Mouse (Mus musculus) G1E (cell line): ENCODE results near the gene Akap9. TPM values are rescaled to one million over a fixed set of nuclear protein-coding genes. Genes with fewer than 3 reads are reported as not detected.

Source experiments
- ATAC-seq: 2 replicates; pipeline ENCODE4 v1.8.0; 2016; ENCODE audit warnings: mild to moderate bottlenecking; ENCODE audit not compliant: insufficient number of reproducible peaks, poor library complexity, low FRiP score, severe bottlenecking; ENCODE audit errors: extremely low read depth
- DNase-seq: peaks from one replicate; pipeline ENCODE4 v3.0.0; 2012; ENCODE audit warnings: low spot score
- H3K27me3 ChIP-seq: 2 replicates; pipeline ENCODE4 v1.6.1; 2012; ENCODE audit warnings: mild to moderate bottlenecking, low read length, inconsistent platforms; ENCODE audit not compliant: insufficient read depth
- H3K36me3 ChIP-seq: replicated peaks from 2 replicates; pipeline ENCODE3; 2012; ENCODE audit warnings: mild to moderate bottlenecking, inconsistent platforms
- H3K4me1 ChIP-seq: 2 replicates; pipeline ENCODE4 v1.6.1; 2012; ENCODE audit warnings: low read depth, low read length, inconsistent platforms, mixed read lengths; ENCODE audit not compliant: insufficient read depth
- H3K4me3 ChIP-seq: 2 replicates; pipeline ENCODE4 v1.5.1; 2012; ENCODE audit warnings: low read depth, mild to moderate bottlenecking, inconsistent platforms, low read length, moderate library complexity, mixed read lengths
- H3K9me3 ChIP-seq: replicated peaks from 2 replicates; pipeline ENCODE4 v1.6.1; 2012; ENCODE audit warnings: inconsistent platforms
- CTCF ChIP-seq: IDR thresholded peaks from 2 replicates; pipeline ENCODE4 v1.5.1; 2012; ENCODE audit warnings: low read depth, low read length, inconsistent platforms, mixed read lengths
- GATA1 ChIP-seq: IDR thresholded peaks from 2 replicates; pipeline ENCODE4 v1.6.1; 2012; ENCODE audit warnings: borderline replicate concordance, low read length, inconsistent platforms, mixed read lengths
- GATA2 ChIP-seq: IDR thresholded peaks from 2 replicates; pipeline ENCODE4 v1.6.1; 2012; ENCODE audit warnings: low read depth, low read length, inconsistent platforms, borderline replicate concordance
- POLR2AphosphoS5 ChIP-seq: IDR thresholded peaks from 2 replicates; pipeline ENCODE4 v1.6.1; 2012; ENCODE audit warnings: low read depth, low read length, inconsistent platforms; ENCODE audit not compliant: insufficient replicate concordance
- TAL1 ChIP-seq: conservative IDR thresholded peaks from 2 replicates; pipeline ENCODE4 v1.6.1; 2012; ENCODE audit warnings: low read depth, low read length, inconsistent platforms, mixed read lengths
- polyA plus RNA-seq: library from polyadenylated mRNA; stranded (reverse); fragments of >175 nt; gene quantifications from 2 replicates; pipeline ENCODE4 v1.2.3, GENCODE M21; 2012
- total RNA-seq, 2 experiments: library from RNA; stranded (forward) in 1 of 2; stranded (reverse) in 1 of 2; fragments of 200-1000 nt in 1 of 2; fragments of >200 nt in 1 of 2; fragmentation: Nextera tagmentation in 1 of 2; gene quantifications; 2 replicates each; pipeline ENCODE4 v1.2.3; 2014 to 2017

Gene Akap9
- total and polyA plus RNA-seq, 3 experiments, result 31.2 to 119 (median 58.1) TPM

GRCm38 (mm10) chr5:4060313-4060712, 132.5 kb downstream of the Akap9 start:
- no peak for TF ChIP-seq CTCF
- TF ChIP-seq POLR2AphosphoS5, result no peak
- no peak for TF ChIP-seq TAL1
- TF ChIP-seq GATA2, result no peak
- no peak for TF ChIP-seq GATA1
- no peak overlapping the region for H3K4me3 ChIP-seq
- H3K27me3 ChIP-seq, result no peaks in the 10 kb centered on the region
- no peaks in the 10 kb centered on the region for H3K4me1 ChIP-seq
- H3K36me3 ChIP-seq, result peaks cover 81% of the 10 kb centered on the region
- no peak for ATAC-seq
- H3K9me3 ChIP-seq, result no peaks in the 10 kb centered on the region
- no peak for DNase-seq

DNA sequence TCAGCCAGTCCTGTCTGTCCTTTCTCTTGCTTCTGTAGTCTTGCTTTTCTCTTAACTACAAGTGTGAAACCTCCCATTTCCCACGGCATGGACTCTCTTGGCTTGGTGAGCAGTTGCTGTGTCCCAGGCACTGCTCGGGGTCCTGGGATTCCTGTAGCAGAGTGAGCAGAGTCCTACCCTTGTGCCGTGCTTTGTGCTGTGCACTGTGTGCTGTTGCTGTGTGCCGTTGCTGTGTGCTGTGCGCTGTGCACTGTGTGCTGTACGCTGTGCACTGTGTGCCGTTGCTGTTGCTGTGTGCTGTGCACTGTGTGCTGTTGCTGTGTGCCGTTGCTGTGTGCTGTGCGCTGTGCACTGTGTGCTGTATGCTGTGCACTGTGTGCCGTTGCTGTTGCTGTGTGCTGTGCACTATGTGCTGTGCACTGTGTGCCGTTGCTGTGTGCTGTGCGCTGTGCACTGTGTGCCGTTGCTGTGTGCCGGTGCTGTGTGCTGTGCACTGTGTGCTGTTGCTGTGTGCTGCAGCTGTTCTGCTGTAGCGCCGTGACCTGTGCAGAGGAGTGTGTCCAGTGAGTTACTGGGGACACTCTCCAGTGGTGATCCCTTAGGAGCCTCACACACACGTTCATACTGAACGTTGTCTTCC, 138.7 kb downstream of the Akap9 start:
- TF ChIP-seq GATA1 (no peak), GATA2 (no peak), TAL1 (no peak), POLR2AphosphoS5 (peak; percentile 75; the same call in 1 of the 2 replicates)
- no peaks in the 10 kb centered on the region for H3K27me3 ChIP-seq
- ATAC-seq (no peak), DNase-seq (no peak)
- peaks cover 2% of the 10 kb centered on the region; the same call in 1 of the 2 replicates for H3K4me1 ChIP-seq
- H3K9me3 ChIP-seq, result no peaks in the 10 kb centered on the region
- H3K36me3 ChIP-seq, result peaks cover 85% of the 10 kb centered on the region
- H3K4me3 ChIP-seq, result peak overlapping the region; percentile 27; the same call in 1 of the 2 replicates

DNA sequence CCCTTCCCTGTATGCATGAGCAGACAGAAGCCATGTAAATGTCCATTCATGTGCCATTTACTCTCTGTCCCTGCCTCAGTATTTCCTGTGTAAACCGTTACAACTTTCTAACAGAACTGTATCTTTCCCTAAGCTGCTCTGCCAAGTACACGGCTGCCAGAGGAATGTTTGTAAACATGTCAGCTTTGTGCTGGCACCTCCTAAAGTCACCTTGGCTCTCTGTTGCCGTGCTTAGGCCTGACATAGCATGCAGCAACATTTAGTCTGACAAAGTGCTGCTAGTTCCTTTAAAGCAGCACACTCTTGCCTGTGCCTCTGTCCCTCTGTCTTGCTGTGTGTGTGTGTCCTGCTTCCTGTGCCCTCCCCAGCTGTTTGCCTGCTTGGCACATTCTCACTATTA, 139.3 kb downstream of the Akap9 start:
- Histone ChIP-seq H3K4me1 (peaks cover 2% of the 10 kb centered on the region; the same call in 1 of the 2 replicates), H3K9me3 (no peaks in the 10 kb centered on the region), H3K4me3 (no peak overlapping the region), H3K27me3 (no peaks in the 10 kb centered on the region), H3K36me3 (peaks cover 85% of the 10 kb centered on the region)
- DNase-seq (no peak), ATAC-seq (no peak)
- TF ChIP-seq POLR2AphosphoS5, result no peak
- no peak for TF ChIP-seq GATA2
- TF ChIP-seq CTCF, result no peak
- no peak for TF ChIP-seq GATA1
- no peak for TF ChIP-seq TAL1

- H3K27me3 ChIP-seq, result no peaks in the 10 kb centered on the region
- H3K9me3 ChIP-seq, result peaks cover 5% of the 10 kb centered on the region
- no peak overlapping the region for H3K4me3 ChIP-seq
- ATAC-seq (no peak), DNase-seq (no peak)
- H3K4me1 ChIP-seq, result no peaks in the 10 kb centered on the region
- TF ChIP-seq TAL1 (no peak), POLR2AphosphoS5 (no peak), CTCF (no peak), GATA1 (no peak), GATA2 (no peak)
- H3K36me3 ChIP-seq, result peaks cover 71% of the 10 kb centered on the region
Measured at GRCm38 (mm10) chr5:4079086-4079485, 151.2 kb downstream of the Akap9 start.

DNA sequence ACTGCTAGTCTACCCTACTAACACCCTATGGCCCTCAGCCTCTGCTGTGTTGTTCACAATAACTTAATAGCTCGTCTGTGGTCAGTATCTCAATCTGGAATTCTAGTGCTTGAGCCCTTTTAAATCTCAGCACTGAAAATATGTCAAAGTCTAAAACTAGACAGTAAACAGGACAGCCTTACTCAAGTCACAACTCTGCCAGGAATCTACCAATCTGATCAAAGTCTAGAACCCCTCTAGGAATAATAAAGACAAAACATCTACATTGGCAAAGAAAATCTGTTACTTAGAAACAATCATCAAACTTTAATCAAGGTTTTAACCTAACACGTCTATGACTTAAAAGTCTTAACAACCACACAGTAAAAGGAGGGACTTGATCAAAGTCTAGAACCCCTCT, 153.0 kb downstream of the Akap9 start:
- Histone ChIP-seq H3K27me3 (no peaks in the 10 kb centered on the region), H3K4me3 (no peak overlapping the region), H3K36me3 (peaks cover 78% of the 10 kb centered on the region), H3K4me1 (no peaks in the 10 kb centered on the region), H3K9me3 (peaks cover 1% of the 10 kb centered on the region; the same call in 1 of the 2 replicates)
- ATAC-seq (no peak), DNase-seq (no peak)
- no peak for TF ChIP-seq POLR2AphosphoS5

- ATAC-seq, result no peak
- peaks cover 78% of the 10 kb centered on the region for H3K36me3 ChIP-seq
Measured at GRCm38 (mm10) chr5:4081513-4081912, 153.7 kb downstream of the Akap9 start.

GRCm38 (mm10) chr5:4084948-4085347, 157.1 kb downstream of the Akap9 start:
- no peaks in the 10 kb centered on the region for H3K27me3 ChIP-seq
- H3K9me3 ChIP-seq, result no peaks in the 10 kb centered on the region
- no peak for ATAC-seq
- TF ChIP-seq CTCF, result no peak
- TF ChIP-seq POLR2AphosphoS5, result no peak
- TF ChIP-seq GATA2, result no peak
- TF ChIP-seq GATA1, result no peak
- TF ChIP-seq TAL1, result no peak
- no peak for DNase-seq
- peaks cover 85% of the 10 kb centered on the region for H3K36me3 ChIP-seq
- no peaks in the 10 kb centered on the region for H3K4me1 ChIP-seq
- H3K4me3 ChIP-seq, result no peak overlapping the region

More at GRCm38 (mm10) chr5:4081513-4081912, 153.7 kb downstream of the Akap9 start:
- DNase-seq, result no peak
- TF ChIP-seq CTCF (no peak), POLR2AphosphoS5 (no peak), TAL1 (no peak), GATA1 (no peak), GATA2 (no peak)
- no peaks in the 10 kb centered on the region for H3K4me1 ChIP-seq
- H3K27me3 ChIP-seq, result no peaks in the 10 kb centered on the region
- no peaks in the 10 kb centered on the region; the same call in 1 of the 2 replicates for H3K9me3 ChIP-seq
- no peak overlapping the region for H3K4me3 ChIP-seq
